In the genomic region with DNA sequence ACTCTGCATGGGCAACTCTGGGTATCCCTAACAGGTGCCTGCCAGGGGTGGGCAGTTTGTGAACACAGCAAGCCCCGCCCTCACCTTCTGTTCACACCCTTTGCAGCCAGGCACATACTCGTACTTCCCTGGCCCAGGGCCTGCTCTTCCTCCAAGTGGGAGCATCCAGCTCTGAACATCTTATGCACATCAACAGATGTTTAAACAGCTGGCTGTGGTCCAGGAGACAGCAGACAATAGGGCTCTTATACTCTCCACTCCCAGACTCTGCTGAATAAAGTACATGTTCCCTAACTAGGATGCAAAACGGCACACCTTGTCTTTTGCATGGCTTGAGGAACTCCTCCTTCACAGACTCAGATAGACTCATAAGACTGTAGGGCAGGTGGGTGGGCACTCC, we compare ENCODE assay signal across 14 mouse cellular contexts. TPM values are rescaled to one million over a fixed set of nuclear protein-coding genes. Genes with fewer than 3 reads are reported as not detected.
A peak's percentile ranks its signal among the peaks of the same experiment; 100 is the strongest.
DNase-seq lines count a peak whose midpoint lies in the region; ATAC-seq lines count a peak whose summit lies in the region.
"Had no signal": no experiment of that assay in that cellular context is flagged by ENCODE, and none has a peak within 500 bp of the region (broad histone marks: within the 10 kb centered on the region; RNA-seq: fewer than 3 reads in every experiment).

No protein-coding gene starts in this region.

- peak; percentile 42 to 51 for DNase-seq in cerebellum, postnatal 14 days
- no peak for DNase-seq in cerebellum, adult 9-11 months
- DNase-seq in kidney, postnatal 10 days, result peak; percentile 18
- DNase-seq in right cerebral cortex, postnatal 25 days, result peak; percentile 17
- no peak for DNase-seq in right cerebral cortex, adult 2 months (ENCODE audit: low spot score in 2 of 2)
- DNase-seq in gastrocnemius, postnatal 14 days, result no peak
- no peak for DNase-seq in thymus, postnatal 4 days
- DNase-seq: heart, adult 18-20 months; kidney, postnatal 36 days; liver, postnatal 0 days; thymus, adult 18-20 months had no signal

- WGBS in kidney, embryonic 15.5 days, result 65% methylated on average over 3 of the region's 3 CpGs

- intact Hi-C loops in gastrocnemius, postnatal 14 days (cut with DNase I; ENCODE audit: low total_unique reads), result no loop called here

- H3K9me3 ChIP-seq in kidney, embryonic 15.5 days (replicated peaks), result no peaks in the 10 kb centered on the region
- H3K9me3 ChIP-seq: hindbrain, embryonic 10.5 days had no signal

- peaks cover 14% of the 10 kb centered on the region for H3K36me3 ChIP-seq in kidney, embryonic 15.5 days

- H3K27ac ChIP-seq in kidney, embryonic 15.5 days, result no peak overlapping the region
- H3K27ac ChIP-seq: hindbrain, embryonic 10.5 days had no signal

- H3K4me3 ChIP-seq in kidney, embryonic 15.5 days (replicated peaks), result no peak overlapping the region
- H3K4me3 ChIP-seq: hindbrain, embryonic 10.5 days had no signal

- no peak overlapping the region for H3K9ac ChIP-seq in kidney, embryonic 15.5 days
- H3K9ac ChIP-seq: liver, postnatal 0 days had no signal

- no peak overlapping the region for H3K4me2 ChIP-seq in kidney, embryonic 15.5 days

- H3K4me1 ChIP-seq in kidney, embryonic 15.5 days, result 0 out of 2 replicates have a peak, but pooled peaks cover 3% of the 10 kb centered on the region
- H3K4me1 ChIP-seq: hindbrain, embryonic 10.5 days had no signal

- no peaks in the 10 kb centered on the region for H3K27me3 ChIP-seq in kidney, embryonic 15.5 days

- ATAC-seq in kidney, embryonic 15.5 days (replicated peaks; ENCODE audit: low FRiP score), result no peak
- ATAC-seq: liver, postnatal 0 days had no signal

RNA-seq across cellular contexts. Expression of a gene that starts 56.4 kb away (rescaled TPM):
- polyA plus RNA-seq in kidney, embryonic 15.5 days (2015; fragmentation: Nextera tagmentation; extraction: Ambion mirVana), result 0.37 and 0.96 TPM in 2 replicates
- under 1 TPM; 0.23 to 0.84 TPM for total RNA-seq in gastrocnemius, postnatal 14 days (2021)
- total RNA-seq: megakaryocyte, adult 5-6 weeks had no signal

Comparison
In these comparisons a context has a peak if more than half of its experiments do, and no peak if none do; other contexts are left out.
1. DNase-seq: peak in cerebellum, postnatal 14 days (2 of 2), kidney, postnatal 10 days (single experiment) and right cerebral cortex, postnatal 25 days (single experiment); none in cerebellum, adult 9-11 months (single experiment), right cerebral cortex, adult 2 months (0 of 2), gastrocnemius, postnatal 14 days (single experiment) and thymus, postnatal 4 days (single experiment).